Mouse (Mus musculus) ES-Bruce4 (cell line): ENCODE results near the gene Cul4a. TPM values are rescaled to one million over a fixed set of nuclear protein-coding genes. Genes with fewer than 3 reads are reported as not detected.

ENCODE experiments used
- H3K27ac ChIP-seq: 2 replicates; pipeline ENCODE4 v1.5.1; 2012; ENCODE audit warnings: low read length, inconsistent platforms; ENCODE audit not compliant: insufficient read depth
- H3K27me3 ChIP-seq: 2 replicates; pipeline ENCODE4 v1.6.1; 2012; ENCODE audit warnings: mild to moderate bottlenecking, low read length, inconsistent platforms; ENCODE audit not compliant: control insufficient read depth, poor library complexity, insufficient read depth, severe bottlenecking
- H3K36me3 ChIP-seq: 2 replicates; pipeline ENCODE4 v1.6.1; 2012; ENCODE audit warnings: inconsistent platforms, mild to moderate bottlenecking, low read length, moderate library complexity; ENCODE audit not compliant: control insufficient read depth, poor library complexity, insufficient read depth, severe bottlenecking
- H3K4me1 ChIP-seq: one replicate; pipeline ENCODE4 v1.8.1; 2011; ENCODE audit warnings: low read length; ENCODE audit not compliant: control insufficient read depth, insufficient read depth
- H3K4me3 ChIP-seq: 2 replicates; pipeline ENCODE4 v1.5.1; 2011; ENCODE audit warnings: low read depth, mild to moderate bottlenecking, low read length
- H3K9ac ChIP-seq: 2 replicates; pipeline ENCODE4 v1.6.1; 2012; ENCODE audit warnings: low read depth, mild to moderate bottlenecking, inconsistent platforms; ENCODE audit not compliant: poor library complexity, severe bottlenecking
- H3K9me3 ChIP-seq: replicated peaks from 2 replicates; pipeline ENCODE4 v1.6.1; 2012; ENCODE audit warnings: mild to moderate bottlenecking, low read length, inconsistent platforms; ENCODE audit not compliant: control insufficient read depth, poor library complexity, insufficient read depth, severe bottlenecking
- CTCF ChIP-seq: IDR thresholded peaks from one replicate; pipeline ENCODE4 v1.8.1; 2011; ENCODE audit warnings: low read depth, low read length
- EP300 ChIP-seq: IDR thresholded peaks from 2 replicates; pipeline ENCODE4 v1.6.1; 2011; ENCODE audit warnings: low read depth, low read length; ENCODE audit not compliant: insufficient read depth
- POLR2A ChIP-seq: IDR thresholded peaks from one replicate; pipeline ENCODE4 v1.8.1; 2011; ENCODE audit warnings: low read length; ENCODE audit not compliant: insufficient read depth
- polyA plus RNA-seq: library from polyadenylated mRNA; stranded (reverse); fragments of >200 nt; gene quantifications from 2 replicates; pipeline ENCODE4 v1.2.4, GENCODE M21; 2011; ENCODE audit warnings: low read depth; ENCODE audit not compliant: missing spikeins, insufficient read depth, insufficient read length

Cul4a gene
- polyA plus RNA-seq, 1 experiment: 83.3 TPM

DNA sequence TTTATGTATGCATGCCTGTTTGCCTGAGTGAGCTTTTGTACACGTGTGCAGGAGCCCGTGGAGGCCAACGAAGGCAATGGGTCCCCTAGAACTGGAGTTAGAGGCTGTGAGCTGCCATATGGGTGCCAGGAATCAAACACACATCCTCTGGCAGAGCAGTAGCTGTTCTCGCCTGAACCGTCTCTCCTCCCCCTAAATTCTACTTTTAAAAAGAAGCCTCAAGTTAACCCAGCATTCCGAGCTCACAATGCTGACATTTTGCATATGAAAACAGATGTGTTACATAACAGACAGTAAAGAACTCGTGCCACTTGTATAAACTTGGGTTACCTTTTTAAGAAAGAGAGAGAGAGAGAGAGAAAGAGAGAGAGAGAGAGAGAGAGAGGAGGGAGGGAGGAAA is 27.9 kb upstream of the Cul4a start:
- Histone ChIP-seq H3K4me3 (no peak overlapping the region), H3K4me1 (no peaks in the 10 kb centered on the region), H3K9ac (no peak overlapping the region), H3K36me3 (peaks cover 49% of the 10 kb centered on the region), H3K27ac (no peak overlapping the region), H3K27me3 (no peaks in the 10 kb centered on the region), H3K9me3 (no peaks in the 10 kb centered on the region)
- TF ChIP-seq CTCF (no peak), EP300 (no peak), POLR2A (no peak)

DNA sequence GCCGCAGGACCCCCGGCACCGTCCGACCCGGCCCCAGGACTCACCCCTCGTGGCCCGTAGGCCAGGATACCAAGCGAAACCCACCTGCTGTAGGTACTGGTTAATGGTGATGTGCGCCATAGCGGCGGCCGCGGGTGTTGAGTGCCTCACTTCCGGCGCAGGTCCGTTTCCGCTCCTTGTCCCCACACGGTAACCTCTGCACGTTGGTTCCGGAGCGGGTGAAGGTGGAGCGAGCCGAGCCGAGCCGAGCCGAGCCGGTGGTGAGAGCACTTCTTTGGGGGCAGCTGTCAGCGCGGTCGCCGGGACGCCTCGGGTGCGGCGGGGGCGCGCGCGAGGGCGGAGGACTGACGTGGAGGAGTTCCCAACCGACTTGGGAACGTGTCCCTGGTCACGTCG is 732 bp upstream of the Cul4a start:
- Histone ChIP-seq H3K9ac (peak overlapping the region; percentile 77), H3K27ac (0 out of 2 replicates have a peak overlapping the region, but pooled peaks have one; percentile 3), H3K36me3 (peaks cover 3% of the 10 kb centered on the region; the same call in 1 of the 2 replicates), H3K4me3 (peak overlapping the region; percentile 89), H3K27me3 (no peaks in the 10 kb centered on the region), H3K4me1 (no peaks in the 10 kb centered on the region), H3K9me3 (no peaks in the 10 kb centered on the region)
- TF ChIP-seq EP300 (peak; percentile 67; the same call in 1 of the 2 replicates), POLR2A (no peak)

DNA sequence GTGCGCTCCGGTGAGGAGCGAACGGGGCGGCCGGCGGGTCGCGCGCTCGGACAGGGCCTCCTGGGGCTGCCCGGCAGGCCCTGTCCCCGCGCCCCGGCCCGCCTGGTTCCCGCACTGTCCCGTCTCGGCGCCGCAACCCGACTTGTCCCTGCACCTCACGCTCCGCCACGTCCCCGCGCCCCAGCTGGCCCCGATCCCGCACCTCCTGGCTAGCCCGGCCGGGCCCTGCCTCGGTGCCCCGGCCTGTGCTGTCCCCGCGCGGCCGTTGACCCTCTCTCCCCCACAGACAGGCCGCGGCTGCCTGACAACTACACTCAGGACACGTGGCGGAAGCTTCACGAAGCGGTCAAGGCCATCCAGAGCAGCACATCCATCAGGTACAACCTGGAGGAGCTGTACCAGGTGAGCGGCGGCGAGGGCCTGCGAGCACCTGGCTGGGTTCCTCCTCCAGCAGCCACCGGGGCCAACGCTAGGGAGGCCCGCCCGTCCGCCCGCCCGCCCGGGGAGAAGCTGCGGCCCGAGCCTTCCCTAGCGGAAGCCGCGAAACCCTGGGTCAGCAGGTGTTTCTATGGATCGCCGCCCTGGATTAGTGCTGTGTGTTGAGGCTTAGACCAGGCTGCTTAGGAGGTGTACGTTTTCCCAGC is 609 bp downstream of the Cul4a start:
- Histone ChIP-seq H3K27me3 (no peaks in the 10 kb centered on the region), H3K9me3 (no peaks in the 10 kb centered on the region)
- TF ChIP-seq CTCF (no peak), EP300 (no peak), POLR2A (no peak)

DNA sequence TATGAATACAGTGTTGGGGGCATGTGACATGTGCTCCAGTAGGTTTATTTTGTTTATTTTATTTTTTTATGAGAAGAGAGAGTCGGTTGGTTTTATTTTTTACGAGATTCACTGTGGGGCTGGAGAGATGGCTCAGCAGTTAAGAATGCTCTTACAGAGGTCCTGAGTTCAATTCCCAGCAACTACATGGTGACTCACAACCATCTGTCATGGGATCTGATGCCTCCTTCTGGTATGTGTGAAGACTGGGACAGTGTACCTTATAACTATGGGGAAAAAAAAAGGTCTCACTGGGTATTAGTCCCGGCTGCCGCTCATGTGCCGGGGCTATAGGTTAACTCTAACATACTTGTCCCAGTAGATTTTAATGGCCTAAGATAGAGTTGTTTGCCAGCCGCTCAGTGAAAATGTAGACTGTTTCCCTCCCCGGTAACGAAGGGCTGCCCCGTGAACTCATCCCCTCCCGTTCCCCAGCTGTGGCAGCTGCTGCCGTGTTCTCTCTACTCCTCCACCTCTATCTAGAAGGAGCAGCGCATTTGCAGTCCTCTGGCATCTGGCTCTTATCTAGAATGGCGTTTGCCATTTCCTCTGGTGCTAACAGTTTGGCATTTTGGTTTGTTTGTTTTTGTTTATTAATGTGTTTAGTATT is 2.7 kb downstream of the Cul4a start:
- no peaks in the 10 kb centered on the region for H3K36me3 ChIP-seq
- H3K4me1 ChIP-seq: no peaks in the 10 kb centered on the region
- no peaks in the 10 kb centered on the region for H3K9me3 ChIP-seq
- H3K27ac ChIP-seq: no peak overlapping the region
- no peaks in the 10 kb centered on the region for H3K27me3 ChIP-seq
- no peak overlapping the region for H3K4me3 ChIP-seq
- H3K9ac ChIP-seq: no peak overlapping the region
- TF ChIP-seq POLR2A (no peak), EP300 (no peak), CTCF (no peak)

More for the DNA sequence above, 609 bp downstream of the Cul4a start:
- peak overlapping the region; percentile 64 for H3K4me3 ChIP-seq
- H3K9ac ChIP-seq: peak overlapping the region; percentile 82
- H3K4me1 ChIP-seq: no peaks in the 10 kb centered on the region
- H3K36me3 ChIP-seq: no peaks in the 10 kb centered on the region
- H3K27ac ChIP-seq: no peak overlapping the region

DNA sequence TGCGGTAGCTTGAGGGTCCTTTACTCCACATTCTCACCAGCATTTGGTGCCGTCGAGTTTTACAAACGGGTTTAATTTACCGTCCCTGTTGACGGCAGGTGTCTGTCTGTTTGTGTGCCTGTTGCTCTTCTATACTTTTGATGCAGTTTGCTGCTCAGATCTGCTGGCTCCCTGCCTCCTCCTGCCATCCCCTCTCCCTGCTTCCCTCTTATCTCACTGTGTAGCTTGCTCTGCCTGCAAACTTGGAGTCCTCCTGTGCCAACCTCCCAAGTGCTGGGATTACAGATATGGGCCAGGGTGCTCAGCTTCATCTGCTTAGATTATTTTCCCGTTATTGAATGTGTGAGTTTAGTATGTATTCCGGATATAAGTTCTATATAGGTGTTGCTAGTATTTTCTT is 3.5 kb downstream of the Cul4a start:
- no peaks in the 10 kb centered on the region for H3K36me3 ChIP-seq
- TF ChIP-seq EP300 (no peak), POLR2A (no peak), CTCF (no peak)
- H3K27ac ChIP-seq: no peak overlapping the region
- H3K9me3 ChIP-seq: no peaks in the 10 kb centered on the region
- H3K4me3 ChIP-seq: no peak overlapping the region
- no peak overlapping the region for H3K9ac ChIP-seq
- no peaks in the 10 kb centered on the region for H3K27me3 ChIP-seq
- no peaks in the 10 kb centered on the region for H3K4me1 ChIP-seq

DNA sequence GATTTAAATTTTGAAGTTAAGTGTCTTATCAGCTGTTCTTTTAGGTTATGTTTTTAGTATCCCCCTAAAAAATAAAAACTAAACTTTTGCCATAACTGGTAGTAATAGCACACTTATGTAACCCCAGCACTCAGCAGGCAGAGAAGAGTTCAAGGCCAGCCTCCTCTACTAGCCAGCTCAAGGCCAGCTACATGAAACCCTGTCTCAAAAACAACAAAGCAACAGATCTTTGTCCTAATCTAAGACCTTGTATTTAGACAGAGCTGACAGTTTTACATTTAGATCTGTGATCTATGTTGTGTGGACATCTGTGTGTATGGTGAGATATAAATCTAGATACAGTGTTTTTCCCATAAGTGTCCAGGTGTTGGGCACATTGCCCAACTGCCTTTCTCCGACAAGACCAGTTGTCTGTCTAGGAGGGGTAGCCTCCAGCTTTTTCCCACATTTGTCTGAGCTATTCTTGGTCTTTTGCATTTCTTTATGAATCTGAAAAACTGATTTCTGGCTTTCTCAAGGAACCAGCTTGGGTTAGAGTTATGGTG is 4.1 kb downstream of the Cul4a start:
- Histone ChIP-seq H3K4me3 (no peak overlapping the region), H3K36me3 (no peaks in the 10 kb centered on the region), H3K4me1 (no peaks in the 10 kb centered on the region), H3K27me3 (no peaks in the 10 kb centered on the region), H3K9ac (no peak overlapping the region), H3K27ac (no peak overlapping the region), H3K9me3 (no peaks in the 10 kb centered on the region)
- TF ChIP-seq POLR2A: no peak
- no peak for TF ChIP-seq CTCF
- TF ChIP-seq EP300: no peak
